Mouse (Mus musculus) CD8-positive naive resting alpha-beta T cell, adult 2 months (primary cell): Measurements from ENCODE around the gene Rgs7.

ENCODE experiments used
- DNase-seq, 2 experiments: peaks; one replicate each; pipeline ENCODE4 v3.0.0; 2022; ENCODE audit warnings: low read depth in 2 of 2, low spot score in 2 of 2

Rgs7 gene

GRCm38 (mm10) chr1:175433128-175433527 is 59.2 kb downstream of the Rgs7 start:
- DNase-seq, result no peak

GRCm38 (mm10) chr1:175431356-175432053 is 60.8 kb downstream of the Rgs7 start:
- no peak for DNase-seq

DNA sequence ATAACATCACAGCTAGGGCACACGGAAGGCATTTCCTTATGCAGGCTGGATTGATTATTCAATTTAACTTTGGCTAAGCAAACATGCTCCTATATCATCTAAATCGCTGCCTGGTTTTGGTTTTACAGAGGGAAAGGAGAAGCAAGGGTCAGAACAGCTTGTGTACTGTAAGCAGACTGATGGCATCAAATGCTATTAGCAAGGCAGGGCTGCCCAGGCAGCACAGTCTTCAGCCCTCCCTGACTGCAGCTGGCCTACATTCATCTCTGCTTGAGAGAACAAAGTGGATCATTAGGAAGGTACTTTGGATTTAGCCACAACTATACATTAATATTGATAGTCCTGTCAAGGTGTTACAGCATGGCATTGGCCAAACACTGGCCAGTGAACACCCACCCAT is 65.2 kb downstream of the Rgs7 start:
- DNase-seq, result no peak

DNA sequence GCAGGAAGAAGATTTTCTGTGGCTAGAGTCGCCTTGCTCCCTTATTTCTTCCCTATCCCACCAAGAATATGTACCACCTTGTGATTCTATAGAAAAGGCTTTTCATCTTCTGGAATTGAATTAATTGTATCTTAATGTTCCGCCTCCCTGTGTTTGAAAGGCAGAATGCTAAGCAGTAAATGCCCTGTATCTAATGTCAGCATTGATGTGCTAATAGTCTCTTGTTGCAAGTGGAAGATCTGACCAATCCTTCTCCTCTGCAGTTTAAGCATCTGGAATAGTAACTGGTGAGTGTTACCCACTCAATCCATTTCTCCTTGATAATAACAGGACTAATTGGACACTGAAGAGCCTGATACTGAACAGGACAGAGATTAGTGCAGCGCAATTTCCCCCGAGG is 65.9 kb downstream of the Rgs7 start:
- DNase-seq, result no peak

DNA sequence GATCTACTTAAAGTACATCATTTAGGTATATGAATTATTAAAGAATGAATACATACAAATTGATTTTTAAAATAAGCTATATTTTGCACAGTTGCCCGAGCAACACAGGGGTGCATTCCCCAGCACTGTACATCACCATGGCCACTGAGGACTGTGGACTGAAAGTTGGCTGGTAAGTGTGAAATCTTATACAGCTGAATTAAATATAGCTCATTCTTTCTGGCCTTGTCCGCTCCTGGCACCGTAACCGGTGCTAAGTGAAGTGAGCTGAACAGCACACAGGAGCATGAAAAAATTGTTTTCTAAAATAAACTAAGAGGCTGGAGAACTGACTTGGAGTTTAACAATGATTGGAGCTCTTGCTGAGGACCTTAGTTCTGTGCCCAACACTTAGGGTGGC is 71.4 kb downstream of the Rgs7 start:
- no peak for DNase-seq

GRCm38 (mm10) chr1:175415728-175416127 is 76.6 kb downstream of the Rgs7 start:
- DNase-seq, result no peak

DNA sequence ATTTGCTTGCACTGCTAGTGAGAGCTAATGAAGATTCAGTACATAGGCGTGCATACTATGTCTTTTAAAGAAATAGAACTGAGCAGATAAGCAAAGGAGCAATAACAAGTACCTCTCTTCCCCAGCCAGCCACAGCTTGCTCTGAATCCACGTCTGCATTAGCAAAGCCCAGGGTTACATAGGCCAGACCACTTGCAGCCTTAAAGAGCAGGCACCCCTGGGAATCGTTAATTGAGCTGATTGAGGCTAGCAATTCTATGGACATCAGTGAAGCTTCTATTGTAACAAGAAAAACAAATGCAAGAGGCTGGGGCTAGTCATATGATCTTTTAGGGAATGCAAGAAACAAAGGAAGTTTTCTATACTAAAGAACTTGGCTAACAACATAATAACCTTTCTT is 81.9 kb downstream of the Rgs7 start:
- no peak for DNase-seq

- DNase-seq, result no peak
Observed at GRCm38 (mm10) chr1:175391894-175392293, 100.4 kb downstream of the Rgs7 start.

GRCm38 (mm10) chr1:175389250-175389649 is 103.0 kb downstream of the Rgs7 start:
- no peak for DNase-seq

- no peak for DNase-seq
Observed at GRCm38 (mm10) chr1:175385581-175386235, 106.6 kb downstream of the Rgs7 start.

DNA sequence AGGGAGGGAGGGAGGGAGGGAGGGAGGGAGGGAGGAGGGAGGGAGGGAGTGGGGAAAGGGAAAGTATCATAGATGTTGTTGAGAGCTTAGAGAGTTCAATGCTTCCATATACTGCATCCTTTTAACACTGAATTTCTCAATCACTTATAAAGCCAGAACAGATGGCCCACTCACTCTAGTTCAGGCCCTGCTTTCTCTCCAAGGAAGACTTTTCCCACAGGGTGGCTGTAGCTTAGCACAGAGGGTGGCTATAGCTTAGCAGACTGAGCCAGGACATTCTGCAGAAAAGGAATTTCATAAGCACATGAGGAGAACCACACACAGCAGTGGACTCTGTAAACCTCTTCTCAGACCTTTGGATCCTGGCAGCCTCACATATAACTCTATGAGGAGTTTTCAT is 119.7 kb downstream of the Rgs7 start:
- no peak for DNase-seq

DNA sequence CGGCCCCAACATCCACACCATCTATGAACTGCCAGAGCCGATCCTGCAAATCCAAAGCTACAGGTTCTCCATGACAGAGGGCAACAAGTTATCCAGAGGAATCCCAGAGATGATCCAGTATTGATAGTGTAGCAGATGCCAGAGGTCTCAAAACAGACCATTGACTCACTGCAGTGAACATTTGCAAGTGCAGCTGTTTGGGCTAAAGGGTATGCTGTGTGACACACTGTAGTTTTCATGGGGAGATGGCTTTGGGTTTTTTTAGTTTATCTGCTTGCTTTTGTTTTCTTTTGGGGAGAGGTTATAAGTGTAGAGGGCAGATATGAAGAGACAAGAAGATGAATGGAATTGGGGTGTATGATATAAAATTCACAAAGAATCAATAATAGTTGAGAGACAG is 124.2 kb downstream of the Rgs7 start:
- no peak for DNase-seq

DNA sequence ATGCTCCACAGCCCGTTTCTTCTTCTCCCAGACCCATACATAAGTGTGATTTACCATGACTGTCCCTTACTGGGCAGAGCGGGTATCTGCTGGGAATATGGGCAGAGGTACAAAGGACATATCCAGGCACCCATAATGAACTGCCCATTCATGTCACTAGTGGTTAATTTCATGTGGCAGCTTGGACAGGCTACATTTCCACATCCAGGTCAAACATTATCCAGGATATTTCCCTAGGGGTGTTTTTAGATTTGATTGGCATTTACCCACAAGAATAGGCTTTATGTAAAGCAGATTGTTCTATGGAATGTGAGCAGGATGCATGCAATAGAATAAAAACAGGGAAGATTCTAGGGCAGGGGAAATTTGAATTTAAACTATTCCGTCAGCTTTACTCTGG is 128.7 kb downstream of the Rgs7 start:
- no peak for DNase-seq

- no peak for DNase-seq
Observed at GRCm38 (mm10) chr1:175359411-175360366, 132.6 kb downstream of the Rgs7 start.

DNA sequence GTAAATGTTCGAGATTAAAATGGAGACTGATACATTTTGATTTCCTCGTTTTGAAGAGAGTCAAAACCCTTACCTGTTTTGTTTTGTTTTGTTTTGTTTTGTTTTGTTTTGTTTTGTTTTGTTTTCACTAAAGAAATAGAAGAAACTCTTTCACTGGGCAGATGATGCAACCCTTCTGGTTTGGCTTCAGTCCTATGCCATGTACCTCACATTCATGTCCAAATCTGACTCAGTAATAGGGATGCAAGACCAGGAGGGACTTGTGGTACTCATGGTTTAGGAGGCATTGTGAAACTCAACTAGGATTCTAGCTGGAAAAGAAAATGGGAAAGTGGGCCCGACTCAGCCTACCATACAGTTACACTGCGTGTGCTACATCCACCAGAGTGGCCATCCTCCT is 139.4 kb downstream of the Rgs7 start:
- DNase-seq, result no peak

- DNase-seq, result no peak
Observed at GRCm38 (mm10) chr1:175346162-175346561, 146.1 kb downstream of the Rgs7 start.

- DNase-seq, result no peak
Observed at GRCm38 (mm10) chr1:175336191-175336590, 156.1 kb downstream of the Rgs7 start.

GRCm38 (mm10) chr1:175333041-175333854 is 159.1 kb downstream of the Rgs7 start:
- DNase-seq, result no peak

- DNase-seq, result no peak
Observed at GRCm38 (mm10) chr1:175329934-175330471, 162.3 kb downstream of the Rgs7 start.

- no peak for DNase-seq
Observed at GRCm38 (mm10) chr1:175322781-175323180, 169.5 kb downstream of the Rgs7 start.

GRCm38 (mm10) chr1:175319205-175319604 is 173.1 kb downstream of the Rgs7 start:
- DNase-seq, result no peak
